Mouse (Mus musculus) C2C12 (cell line): ENCODE measurements around the gene Tmem145.

Experiments
- CEBPB ChIP-seq: IDR thresholded peaks from one replicate; pipeline ENCODE4 v1.6.1; 2011; ENCODE audit warnings: low read depth, mild to moderate bottlenecking, control low read depth, moderate library complexity
- CTCF ChIP-seq: IDR thresholded peaks from one replicate; pipeline ENCODE4 v1.5.1; 2011; ENCODE audit not compliant: control insufficient read depth, insufficient read depth, insufficient read length
- FOSL1 ChIP-seq: IDR thresholded peaks from one replicate; pipeline ENCODE4 v1.8.0; 2011; ENCODE audit warnings: mild to moderate bottlenecking, low read length; ENCODE audit not compliant: poor library complexity, insufficient read depth, severe bottlenecking
- MAX ChIP-seq: IDR thresholded peaks from one replicate; pipeline ENCODE4 v1.6.1; 2011; ENCODE audit warnings: mild to moderate bottlenecking, control low read depth
- MYOD1 ChIP-seq: IDR thresholded peaks from one replicate; pipeline ENCODE4 v1.6.1; 2011; ENCODE audit warnings: low read depth; ENCODE audit not compliant: control insufficient read depth, insufficient read length
- MYOG ChIP-seq: IDR thresholded peaks from one replicate; pipeline ENCODE4 v1.6.1; 2011; ENCODE audit not compliant: control insufficient read depth, insufficient read length; ENCODE audit errors: extremely low read depth
- USF1 ChIP-seq: IDR thresholded peaks from one replicate; pipeline ENCODE4 v1.6.1; 2011; ENCODE audit warnings: low read depth, mild to moderate bottlenecking, control low read depth, moderate library complexity

DNA sequence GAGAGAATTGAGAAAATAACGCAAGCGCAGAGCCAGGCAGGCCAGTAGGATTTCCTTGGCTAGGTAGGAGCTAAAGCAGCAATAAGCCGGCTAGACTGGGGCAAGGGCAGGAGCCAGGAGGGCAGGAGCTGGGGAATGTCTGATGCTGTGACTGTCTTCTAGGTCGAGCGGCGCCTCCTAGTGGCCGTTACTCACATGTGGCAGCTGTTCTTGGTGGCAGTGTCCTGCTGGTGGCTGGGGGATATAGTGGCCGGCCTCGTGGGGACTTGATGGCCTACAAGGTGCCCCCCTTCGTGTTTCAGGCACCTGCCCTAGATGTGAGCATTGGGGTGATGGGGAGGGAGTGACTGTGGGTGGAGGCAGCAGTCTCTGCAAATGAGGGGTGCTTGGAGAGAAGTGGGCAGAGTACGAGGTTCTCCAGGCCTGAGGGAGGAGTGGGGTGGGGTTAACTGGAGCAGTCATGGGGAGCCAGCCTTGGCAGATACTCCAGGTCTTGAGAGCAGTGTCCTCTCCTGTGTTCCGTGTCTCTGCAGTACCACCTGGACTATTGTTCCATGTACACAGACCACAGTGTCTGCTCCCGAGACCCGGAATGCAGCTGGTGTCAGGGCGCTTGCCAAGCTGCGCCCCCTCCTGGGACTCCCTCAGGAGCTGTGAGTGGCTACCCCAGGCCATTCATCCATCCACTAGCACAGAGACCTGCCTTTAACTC lies 27.8 kb downstream of the Tmem145 start:
- TF ChIP-seq MAX, result no peak
- TF ChIP-seq CTCF, result peak; percentile 90
- TF ChIP-seq MYOG, result no peak
- no peak for TF ChIP-seq MYOD1
- TF ChIP-seq USF1, result no peak
- TF ChIP-seq CEBPB, result no peak
- no peak for TF ChIP-seq FOSL1
